14 mouse cellular contexts compared by ENCODE assay signal in genomic region chr2:168614170-168614872, GRCm38 (mm10). TPM values are rescaled to one million over a fixed set of nuclear protein-coding genes. Genes with fewer than 3 reads are reported as not detected.
A peak's percentile ranks its signal among the peaks of the same experiment; 100 is the strongest.
DNase-seq lines count a peak whose midpoint lies in the region; ATAC-seq lines count a peak whose summit lies in the region.
"Had no signal": no experiment of that assay in that cellular context is flagged by ENCODE, and none has a peak within 500 bp of the region (broad histone marks: within the 10 kb centered on the region; RNA-seq: fewer than 3 reads in every experiment).

No protein-coding gene starts in this region.

- no peak overlapping the region for H3K9ac ChIP-seq in heart, embryonic 11.5 days (ENCODE audit: low read depth, low read length)
- no peak overlapping the region for H3K9ac ChIP-seq in lung, embryonic 16.5 days (ENCODE audit: low read length)
- H3K9ac ChIP-seq in embryonic facial prominence, embryonic 15.5 days: no peak overlapping the region
- H3K9ac ChIP-seq: forebrain, embryonic 12.5 days; liver, embryonic 14.5 days had no signal

- H3K4me1 ChIP-seq in heart, embryonic 11.5 days (ENCODE audit: control insufficient read depth, insufficient read depth, low read length): peaks cover 15% of the 10 kb centered on the region; the same call in 1 of the 2 replicates
- peaks cover 15% of the 10 kb centered on the region for H3K4me1 ChIP-seq in lung, embryonic 16.5 days (replicated peaks; ENCODE audit: control insufficient read depth, insufficient read depth, low read length)
- peaks cover 55% of the 10 kb centered on the region for H3K4me1 ChIP-seq in embryonic facial prominence, embryonic 15.5 days

- peak; percentile 97 for DNase-seq in heart, adult 11 months
- DNase-seq in lung, postnatal 25 days (ENCODE audit: low spot score): no peak
- DNase-seq in lung, postnatal 14 days: peak; percentile 53
- DNase-seq in spleen, adult 12 weeks (ENCODE audit: low spot score): no peak
- DNase-seq in spleen, postnatal 4 days (ENCODE audit: low spot score in 2 of 2): no peak
- DNase-seq: cerebellum, adult 9-11 months; right cerebral cortex, postnatal 25 days; thymus, postnatal 14 days had no signal

- H3K27me3 ChIP-seq in heart, embryonic 11.5 days (ENCODE audit: control insufficient read depth, insufficient read depth, low read length): peaks cover 4% of the 10 kb centered on the region; the same call in 1 of the 2 replicates
- no peaks in the 10 kb centered on the region for H3K27me3 ChIP-seq in lung, embryonic 16.5 days (ENCODE audit: control insufficient read depth, insufficient read depth, low read depth, low read length)
- no peaks in the 10 kb centered on the region for H3K27me3 ChIP-seq in embryonic facial prominence, embryonic 15.5 days

- 69% methylated on average over 18 of the region's 18 CpGs for WGBS in heart, embryonic 11.5 days (ENCODE audit: insufficient replicate concordance)
- WGBS in lung, embryonic 16.5 days: 60% methylated on average over 18 of the region's 18 CpGs
- 77% methylated on average over 18 of the region's 18 CpGs for WGBS in embryonic facial prominence, embryonic 15.5 days

- H3K4me3 ChIP-seq in heart, embryonic 11.5 days (ENCODE audit: low read depth, low read length): no peak overlapping the region
- H3K4me3 ChIP-seq in lung, embryonic 16.5 days (ENCODE audit: low read length): no peak overlapping the region
- no peak overlapping the region for H3K4me3 ChIP-seq in embryonic facial prominence, embryonic 15.5 days (replicated peaks)
- H3K4me3 ChIP-seq: forebrain, embryonic 12.5 days; myocyte had no signal

- no peak for ATAC-seq in heart, embryonic 11.5 days (replicated peaks; ENCODE audit: insufficient number of reproducible peaks, low FRiP score, low TSS enrichment)
- ATAC-seq in lung, embryonic 16.5 days (ENCODE audit: low read depth): peak; percentile 48
- no peak for ATAC-seq in embryonic facial prominence, embryonic 15.5 days (ENCODE audit: insufficient number of reproducible peaks, low FRiP score, low TSS enrichment, low read depth)

- no peaks in the 10 kb centered on the region for H3K9me3 ChIP-seq in heart, embryonic 11.5 days (replicated peaks; ENCODE audit: control insufficient read depth, low read length)
- no peaks in the 10 kb centered on the region for H3K9me3 ChIP-seq in lung, embryonic 16.5 days (ENCODE audit: control insufficient read depth, low read length)
- H3K9me3 ChIP-seq in embryonic facial prominence, embryonic 15.5 days (replicated peaks): no peaks in the 10 kb centered on the region
- H3K9me3 ChIP-seq: forebrain, embryonic 12.5 days had no signal

- no peak overlapping the region for H3K27ac ChIP-seq in heart, embryonic 11.5 days (ENCODE audit: low read depth, low read length)
- H3K27ac ChIP-seq in lung, embryonic 16.5 days (ENCODE audit: low read length): no peak overlapping the region; the same call in 1 of the 2 replicates
- peak overlapping the region; percentile 75 for H3K27ac ChIP-seq in embryonic facial prominence, embryonic 15.5 days (replicated peaks)
- H3K27ac ChIP-seq: forebrain, embryonic 12.5 days; liver, embryonic 14.5 days had no signal

- H3K36me3 ChIP-seq in heart, embryonic 11.5 days (ENCODE audit: control insufficient read depth, insufficient read depth, low read length): no peaks in the 10 kb centered on the region
- H3K36me3 ChIP-seq in lung, embryonic 16.5 days (ENCODE audit: control insufficient read depth, insufficient read depth, low read length): no peaks in the 10 kb centered on the region
- no peaks in the 10 kb centered on the region for H3K36me3 ChIP-seq in embryonic facial prominence, embryonic 15.5 days
- H3K36me3 ChIP-seq: forebrain, embryonic 12.5 days had no signal

- H3K4me2 ChIP-seq in heart, embryonic 11.5 days: no peak overlapping the region
- 0 out of 2 replicates have a peak overlapping the region, but pooled peaks have one; percentile 25 for H3K4me2 ChIP-seq in lung, embryonic 16.5 days (ENCODE audit: low read depth, low read length)
- no peak overlapping the region for H3K4me2 ChIP-seq in embryonic facial prominence, embryonic 15.5 days (replicated peaks)
- H3K4me2 ChIP-seq: forebrain, embryonic 12.5 days had no signal

RNA-seq across cellular contexts. Expression of gene Nfatc2, which starts 12.9 kb away (rescaled TPM):
- polyA plus RNA-seq in heart, embryonic 11.5 days (2014; fragmentation: Nextera tagmentation; extraction: Ambion mirVana): 4.2 and 4.6 TPM in 2 replicates
- polyA plus RNA-seq in lung, embryonic 16.5 days (2015; fragmentation: Nextera tagmentation; extraction: Ambion mirVana): 1.6 TPM in 2 replicates
- 5.8 and 6.9 TPM in 2 replicates for polyA plus RNA-seq in embryonic facial prominence, embryonic 15.5 days (2015; fragmentation: Nextera tagmentation; extraction: Ambion mirVana)

Comparison
In these comparisons a context has a peak if more than half of its experiments do, and no peak if none do; other contexts are left out.
1. DNase-seq: peak in heart, adult 11 months (single experiment) and lung, postnatal 14 days (single experiment); none in lung, postnatal 25 days (single experiment), spleen, adult 12 weeks (single experiment) and spleen, postnatal 4 days (0 of 2).